ENCODE assay signal across 18 mouse cellular contexts in genomic region chr10:117172069-117172468, GRCm38 (mm10). TPM values are rescaled to one million over a fixed set of nuclear protein-coding genes. Genes with fewer than 3 reads are reported as not detected.
DNase-seq lines count a peak whose midpoint lies in the region; ATAC-seq lines count a peak whose summit lies in the region.
"Had no signal": no experiment of that assay in that cellular context is flagged by ENCODE, and none has a peak within 500 bp of the region (broad histone marks: within the 10 kb centered on the region; RNA-seq: fewer than 3 reads in every experiment).

No protein-coding gene starts in this region.

- no peak overlapping the region for H3K4me2 ChIP-seq in liver, embryonic 15.5 days
- H3K4me2 ChIP-seq in liver, embryonic 12.5 days = no peak overlapping the region
- H3K4me2 ChIP-seq: liver, embryonic 13.5 days had no signal

- H3K27me3 ChIP-seq in liver, embryonic 15.5 days = no peaks in the 10 kb centered on the region
- no peaks in the 10 kb centered on the region for H3K27me3 ChIP-seq in liver, embryonic 12.5 days (replicated peaks)
- H3K27me3 ChIP-seq: liver, embryonic 13.5 days had no signal

- H3K9me3 ChIP-seq in liver, embryonic 15.5 days (replicated peaks) = no peaks in the 10 kb centered on the region
- H3K9me3 ChIP-seq in liver, embryonic 12.5 days (replicated peaks) = no peaks in the 10 kb centered on the region
- H3K9me3 ChIP-seq: heart, embryonic 10.5 days; liver, embryonic 13.5 days had no signal

- peak overlapping the region; percentile 4; the same call in 1 of the 2 replicates for H3K27ac ChIP-seq in liver, embryonic 15.5 days (replicated peaks)
- H3K27ac ChIP-seq in liver, embryonic 12.5 days = no peak overlapping the region
- H3K27ac ChIP-seq: heart, embryonic 10.5 days; liver, embryonic 13.5 days had no signal

- WGBS in liver, embryonic 15.5 days (ENCODE audit: insufficient replicate concordance) = 61% methylated on average over 3 of the region's 3 CpGs
- WGBS in liver, embryonic 12.5 days (ENCODE audit: insufficient replicate concordance) = 46% methylated on average over 3 of the region's 3 CpGs

- DNase-seq in embryo, embryonic 10.5 days (ENCODE audit: low spot score) = peak; percentile 24
- DNase-seq in embryo, embryonic 11 days = no peak
- peak; percentile 70 for DNase-seq in ZHBTc4 (ENCODE audit: low read depth, low spot score)
- peak; percentile 23 to 66 for DNase-seq in lung, postnatal 4 days
- no peak for DNase-seq in heart, postnatal 10 days
- no peak for DNase-seq in right cerebral cortex, adult 18-20 months
- DNase-seq: cerebellum, adult 9-10 months; heart, postnatal 14 days; kidney, adult 8-10 months; left cerebral cortex, postnatal 4 days; liver, embryonic 13.5 days; midbrain, embryonic 14.5 days; thymus, postnatal 14 days had no signal

- no peak for ATAC-seq in liver, embryonic 15.5 days (ENCODE audit: insufficient read depth)
- no peak for ATAC-seq in liver, embryonic 12.5 days
- ATAC-seq: forebrain, embryonic 14.5 days; hindbrain, embryonic 16.5 days had no signal

- peaks cover 53% of the 10 kb centered on the region for H3K4me1 ChIP-seq in liver, embryonic 15.5 days (replicated peaks)
- H3K4me1 ChIP-seq in liver, embryonic 12.5 days = peaks cover 55% of the 10 kb centered on the region

- intact Hi-C loops in heart, postnatal 10 days (cut with DNase I) = no loop called here

- H3K9ac ChIP-seq in liver, embryonic 15.5 days = no peak overlapping the region
- no peak overlapping the region for H3K9ac ChIP-seq in liver, embryonic 12.5 days
- H3K9ac ChIP-seq: liver, embryonic 13.5 days had no signal

- no peak overlapping the region for H3K4me3 ChIP-seq in liver, embryonic 15.5 days (replicated peaks)
- H3K4me3 ChIP-seq in liver, embryonic 12.5 days = no peak overlapping the region
- H3K4me3 ChIP-seq: heart, embryonic 10.5 days; liver, embryonic 13.5 days had no signal

- H3K36me3 ChIP-seq in liver, embryonic 15.5 days (replicated peaks) = no peaks in the 10 kb centered on the region
- H3K36me3 ChIP-seq in liver, embryonic 12.5 days = no peaks in the 10 kb centered on the region
- H3K36me3 ChIP-seq: heart, embryonic 10.5 days; liver, embryonic 13.5 days had no signal

RNA-seq across cellular contexts. Expression of gene Frs2, which starts 23.7 kb away (rescaled TPM):
- 6.9 and 7.5 TPM in 2 replicates for polyA plus RNA-seq in liver, embryonic 15.5 days (2015; fragmentation: Nextera tagmentation; extraction: Ambion mirVana)
- 11.3 and 13.3 TPM in 2 replicates for polyA plus RNA-seq in liver, embryonic 12.5 days (2016; fragmentation: Nextera tagmentation; extraction: Ambion mirVana)
- 10 to 100 TPM; 22.7 to 22.8 TPM for total RNA-seq in heart, postnatal 10 days (2021)

RNA-seq across cellular contexts. Expression of gene Yeats4, which starts 52.2 kb away (rescaled TPM):
- 34.3 and 35.7 TPM in 2 replicates for polyA plus RNA-seq in liver, embryonic 15.5 days (2015; fragmentation: Nextera tagmentation; extraction: Ambion mirVana)
- 54.0 and 61.9 TPM in 2 replicates for polyA plus RNA-seq in liver, embryonic 12.5 days (2016; fragmentation: Nextera tagmentation; extraction: Ambion mirVana)
- total RNA-seq in heart, postnatal 10 days (2021) = 10 to 100 TPM; 33.0 to 33.7 TPM

Comparison
In these comparisons a context has a peak if more than half of its experiments do, and no peak if none do; other contexts are left out.
1. DNase-seq: peak in embryo, embryonic 10.5 days (single experiment), ZHBTc4 (single experiment) and lung, postnatal 4 days (2 of 2); none in embryo, embryonic 11 days (single experiment), heart, postnatal 10 days (0 of 2) and right cerebral cortex, adult 18-20 months (single experiment).